Mouse (Mus musculus): ENCODE measurements around the gene 1190007I07Rik.

The 1190007I07Rik gene

GRCm38 (mm10) chr10:82622671-82623552 is at the start of gene 1190007I07Rik:
1190007I07Rik (minus strand) TSS chr10:82623228.
- TF ChIP-seq GATA4 (IDR thresholded peaks at IDR 0.05; ENCODE audit: insufficient replicate concordance, low read length): no peak

GRCm38 (mm10) chr10:82670205-82670604 is 47.2 kb upstream of the 1190007I07Rik start:
- no peak for TF ChIP-seq GATA4 (IDR thresholded peaks at IDR 0.05; ENCODE audit: insufficient replicate concordance, low read length)

DNA sequence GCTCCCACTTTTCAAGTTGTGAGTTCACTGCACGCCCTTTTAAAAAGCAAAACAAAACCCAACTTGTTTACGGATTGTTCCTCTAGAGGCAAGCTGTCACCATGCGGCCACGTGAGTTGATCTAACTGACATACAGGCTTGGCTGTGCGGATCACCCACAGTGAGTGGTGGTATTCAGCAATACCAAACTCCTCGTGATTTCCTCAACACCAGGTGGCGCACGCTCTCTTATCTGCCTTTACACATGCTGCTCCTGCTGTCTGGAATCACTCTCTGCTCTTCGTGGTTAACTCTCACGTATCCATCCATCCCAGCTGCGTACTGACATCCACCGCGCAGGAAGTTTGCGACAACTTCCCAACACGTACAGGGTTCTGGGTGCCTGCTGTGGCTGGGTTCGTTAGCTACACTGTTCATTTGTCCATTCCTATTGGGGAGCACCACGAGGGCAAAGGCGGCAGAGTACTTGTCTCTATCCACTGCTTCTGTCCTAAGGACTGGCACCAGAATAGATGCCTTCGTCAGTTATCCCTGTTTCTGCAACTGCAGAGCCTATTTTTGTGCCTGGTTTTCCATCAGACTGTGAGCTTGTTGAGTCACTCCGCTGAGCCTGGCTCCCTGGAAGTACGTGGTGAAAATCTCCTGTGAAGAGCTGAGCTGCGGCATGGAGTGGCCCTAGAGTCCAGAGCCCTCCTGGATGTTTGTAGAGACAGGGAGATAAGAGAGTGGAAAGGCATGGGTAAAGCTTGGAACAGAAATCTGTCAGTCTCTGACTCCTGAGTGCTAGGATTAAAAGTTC is 43.6 kb upstream of the 1190007I07Rik start:
- peak; percentile 75; the same call in 1 of the 2 replicates for TF ChIP-seq GATA4 (IDR thresholded peaks at IDR 0.05; ENCODE audit: insufficient replicate concordance, low read length)

GRCm38 (mm10) chr10:82665951-82666350 is 42.9 kb upstream of the 1190007I07Rik start:
- no peak for TF ChIP-seq GATA4 (IDR thresholded peaks at IDR 0.05; ENCODE audit: insufficient replicate concordance, low read length)

GRCm38 (mm10) chr10:82663289-82663688 is 40.3 kb upstream of the 1190007I07Rik start:
- no peak for TF ChIP-seq GATA4 (IDR thresholded peaks at IDR 0.05; ENCODE audit: insufficient replicate concordance, low read length)

GRCm38 (mm10) chr10:82662267-82662990 is 39.4 kb upstream of the 1190007I07Rik start:
- TF ChIP-seq GATA4 (IDR thresholded peaks at IDR 0.05; ENCODE audit: insufficient replicate concordance, low read length): no peak

- TF ChIP-seq GATA4 (IDR thresholded peaks at IDR 0.05; ENCODE audit: insufficient replicate concordance, low read length): no peak
Observed at GRCm38 (mm10) chr10:82661820-82662219, 38.8 kb upstream of the 1190007I07Rik start.

GRCm38 (mm10) chr10:82654581-82654980 is 31.6 kb upstream of the 1190007I07Rik start:
- TF ChIP-seq GATA4 (IDR thresholded peaks at IDR 0.05; ENCODE audit: insufficient replicate concordance, low read length): no peak

- no peak for TF ChIP-seq GATA4 (IDR thresholded peaks at IDR 0.05; ENCODE audit: insufficient replicate concordance, low read length)
Observed at GRCm38 (mm10) chr10:82652625-82653024, 29.6 kb upstream of the 1190007I07Rik start.

- no peak for TF ChIP-seq GATA4 (IDR thresholded peaks at IDR 0.05; ENCODE audit: insufficient replicate concordance, low read length)
Observed at GRCm38 (mm10) chr10:82651221-82651620, 28.2 kb upstream of the 1190007I07Rik start.

DNA sequence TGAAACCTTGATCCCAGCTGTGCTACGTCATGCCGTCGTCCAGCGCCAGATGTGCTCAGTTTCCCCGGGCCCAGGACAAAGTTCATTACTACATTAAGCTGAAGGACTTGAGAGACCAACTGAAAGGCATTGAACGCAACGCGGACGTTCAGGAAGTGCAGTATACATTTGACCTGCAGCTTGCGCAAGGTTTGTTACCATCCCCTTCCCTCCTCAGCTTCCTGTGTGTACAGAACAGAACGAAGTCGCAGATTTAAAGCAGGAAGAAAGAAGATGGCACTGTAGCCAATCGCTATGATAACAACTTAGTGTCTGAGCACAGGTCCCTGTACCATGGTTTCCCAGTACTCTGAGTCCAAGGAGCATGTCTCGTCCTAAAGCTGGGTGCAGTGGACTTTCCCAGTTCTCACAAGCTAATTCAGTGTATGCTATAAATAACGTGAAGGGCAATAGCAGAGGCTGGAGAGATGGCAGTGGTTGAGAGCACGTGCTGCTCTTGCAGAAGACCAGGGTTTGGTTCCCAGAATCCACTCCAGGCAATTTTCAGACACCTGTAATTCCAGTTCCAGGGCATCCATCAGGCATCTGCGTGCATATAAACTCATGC is 24.3 kb upstream of the 1190007I07Rik start:
- no peak for TF ChIP-seq GATA4 (IDR thresholded peaks at IDR 0.05; ENCODE audit: insufficient replicate concordance, low read length)

GRCm38 (mm10) chr10:82646083-82646482 is 23.1 kb upstream of the 1190007I07Rik start:
- TF ChIP-seq GATA4 (IDR thresholded peaks at IDR 0.05; ENCODE audit: insufficient replicate concordance, low read length): no peak

- TF ChIP-seq GATA4 (IDR thresholded peaks at IDR 0.05; ENCODE audit: insufficient replicate concordance, low read length): no peak
Observed at GRCm38 (mm10) chr10:82641481-82641880, 18.5 kb upstream of the 1190007I07Rik start.

DNA sequence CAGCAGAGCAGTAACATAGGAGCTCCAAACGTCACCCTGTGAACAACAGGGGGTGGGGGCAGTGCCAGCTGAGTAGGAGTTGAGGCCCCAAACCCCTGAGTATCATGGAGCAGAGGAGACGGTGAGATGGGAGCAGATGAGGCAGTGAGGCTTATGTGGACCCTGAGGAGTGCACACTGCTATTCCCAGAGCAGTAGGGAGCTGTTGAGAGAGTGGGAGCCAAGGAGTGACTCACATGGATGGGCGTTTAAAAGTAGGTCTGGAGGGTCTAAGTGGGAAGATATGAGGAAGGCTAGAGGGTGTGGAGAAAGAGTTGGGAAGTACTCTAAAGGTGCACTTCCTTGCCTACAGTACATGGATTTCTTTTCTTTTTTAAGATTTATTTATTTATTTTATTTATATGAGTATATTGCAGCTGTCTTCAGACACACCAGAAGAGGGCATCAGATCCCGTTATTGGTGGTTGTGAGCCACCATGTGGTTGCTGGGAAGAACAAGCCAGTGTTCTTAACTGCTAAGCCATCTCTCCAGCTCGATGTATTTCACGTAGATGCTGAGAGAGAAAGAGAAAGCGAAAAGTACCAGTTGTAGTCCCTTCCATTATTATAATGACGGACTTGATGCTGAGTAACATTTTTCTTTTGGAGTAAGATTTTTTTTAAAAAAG is 16.1 kb upstream of the 1190007I07Rik start:
- TF ChIP-seq GATA4 (IDR thresholded peaks at IDR 0.05; ENCODE audit: insufficient replicate concordance, low read length): no peak

Measured in liver, adult (tissue).